Mouse (Mus musculus): ENCODE results near the gene Wfdc15b.

Gene Wfdc15b

GRCm38 (mm10) chr2:164180124-164180523, 41.3 kb downstream of the Wfdc15b start:
- no peak for DNase-seq (ENCODE audit: low spot score in 2 of 2)

GRCm38 (mm10) chr2:164177831-164178230, 43.6 kb downstream of the Wfdc15b start:
- no peak for DNase-seq (ENCODE audit: low spot score in 2 of 2)

- DNase-seq (ENCODE audit: low spot score in 2 of 2), result no peak
Measured at GRCm38 (mm10) chr2:164175850-164176249, 45.6 kb downstream of the Wfdc15b start.

- DNase-seq (ENCODE audit: low spot score in 2 of 2), result no peak
Measured at GRCm38 (mm10) chr2:164174649-164175395, 46.6 kb downstream of the Wfdc15b start.

GRCm38 (mm10) chr2:164173394-164173793, 48.1 kb downstream of the Wfdc15b start:
- DNase-seq (ENCODE audit: low spot score in 2 of 2), result no peak

- no peak for DNase-seq (ENCODE audit: low spot score in 2 of 2)
Measured at GRCm38 (mm10) chr2:164170902-164171301, 50.6 kb downstream of the Wfdc15b start, which contains the start of gene Kcns1. Kcns1 (minus strand) TSS chr2:164171113.

- DNase-seq (ENCODE audit: low spot score in 2 of 2), result no peak
Measured at GRCm38 (mm10) chr2:164170326-164170725, 51.1 kb downstream of the Wfdc15b start.

- no peak for DNase-seq (ENCODE audit: low spot score in 2 of 2)
Measured at GRCm38 (mm10) chr2:164168571-164168946, 52.9 kb downstream of the Wfdc15b start.

GRCm38 (mm10) chr2:164167752-164168570, 53.5 kb downstream of the Wfdc15b start:
- DNase-seq (ENCODE audit: low spot score in 2 of 2), result no peak

GRCm38 (mm10) chr2:164164941-164165340, 56.5 kb downstream of the Wfdc15b start:
- DNase-seq (ENCODE audit: low spot score in 2 of 2), result no peak
